Mouse (Mus musculus) right cerebral cortex, postnatal 36 days (tissue): ENCODE measurements around the gene Necab2.

Experiments used
- DNase-seq, 2 experiments: peaks; one replicate each; pipeline ENCODE4 v3.0.0; 2022; ENCODE audit warnings: low spot score in 2 of 2, mixed read lengths in 1 of 2

The Necab2 gene

DNA sequence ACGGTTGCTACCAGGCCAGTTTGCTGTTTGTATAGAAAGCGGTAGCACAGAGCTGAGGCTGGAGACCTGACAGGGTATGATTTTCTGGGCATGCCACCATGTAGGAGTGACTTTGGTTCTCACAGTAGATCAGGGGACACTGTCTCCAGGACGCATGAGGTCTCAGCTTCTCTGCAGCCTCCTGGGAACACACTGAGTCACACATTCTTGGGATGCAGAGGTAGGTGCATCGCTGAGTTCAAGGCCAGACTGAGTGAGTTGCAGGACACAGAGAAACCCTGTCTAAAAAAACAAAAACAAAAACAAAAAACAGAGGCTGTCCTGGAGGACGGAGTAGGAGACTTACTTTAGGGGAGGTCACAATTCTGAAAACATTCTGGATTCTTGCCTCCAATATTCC lies 6.4 kb downstream of the Necab2 start:
- no peak for DNase-seq

DNA sequence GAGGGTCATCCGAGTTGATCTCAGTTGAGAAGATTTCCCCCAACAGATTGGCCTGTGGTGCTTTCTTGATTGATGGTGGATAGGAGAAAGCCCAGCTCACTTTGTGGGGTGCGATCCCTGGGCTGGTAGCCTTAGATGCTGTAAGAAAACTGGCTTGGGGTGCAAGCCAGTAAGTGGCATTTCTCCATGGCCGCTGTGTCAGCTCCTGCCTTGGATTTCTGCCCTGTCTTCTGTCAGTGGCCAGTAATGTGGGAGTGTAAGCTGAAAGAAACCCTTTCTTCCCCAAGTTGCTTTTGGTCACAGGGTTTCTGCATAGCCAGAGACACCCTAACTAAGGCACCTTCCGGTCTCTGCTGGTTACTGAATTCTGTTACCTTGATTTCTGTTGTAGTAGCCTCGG lies 9.5 kb downstream of the Necab2 start:
- no peak for DNase-seq

DNA sequence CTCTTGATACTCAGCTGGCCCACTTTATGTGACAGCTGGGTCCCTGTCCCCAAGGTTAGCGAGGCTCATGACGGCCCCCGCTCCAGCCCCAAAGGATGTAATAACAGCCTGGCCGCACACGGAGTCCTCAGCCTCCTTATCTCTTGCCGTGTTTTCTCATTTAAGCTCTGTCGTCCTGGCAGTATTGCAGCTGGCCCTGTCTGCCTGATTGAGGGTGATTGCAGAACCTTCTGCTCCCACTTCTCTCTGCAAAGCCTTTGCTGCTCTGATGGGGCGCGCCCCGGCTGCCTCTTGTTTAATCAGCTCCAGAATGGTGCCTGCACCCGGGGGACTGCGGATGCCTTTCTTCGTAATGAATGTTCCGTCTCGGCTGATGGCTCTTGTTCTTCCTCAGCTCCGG lies 13.2 kb downstream of the Necab2 start:
- no peak for DNase-seq

DNA sequence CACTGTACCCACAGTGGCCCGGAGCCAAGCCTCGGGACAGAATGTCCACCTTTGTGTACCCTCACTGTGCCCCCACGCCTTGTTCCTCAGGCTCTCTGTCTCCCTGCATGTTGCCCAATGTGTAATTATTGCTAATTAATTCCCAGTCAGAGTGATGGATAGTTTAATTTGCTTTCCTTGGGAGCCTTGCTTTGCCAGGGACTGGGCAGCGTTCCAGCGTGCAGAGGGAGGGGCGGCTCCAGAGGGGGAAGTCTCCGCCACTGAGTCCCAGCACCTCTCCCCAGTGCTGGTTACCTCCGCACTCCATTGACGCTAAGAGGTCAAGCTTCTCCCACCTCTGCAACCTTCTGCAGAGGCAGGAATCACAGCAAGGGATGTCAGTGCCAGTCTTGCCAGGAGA lies 14.8 kb downstream of the Necab2 start:
- no peak for DNase-seq

DNA sequence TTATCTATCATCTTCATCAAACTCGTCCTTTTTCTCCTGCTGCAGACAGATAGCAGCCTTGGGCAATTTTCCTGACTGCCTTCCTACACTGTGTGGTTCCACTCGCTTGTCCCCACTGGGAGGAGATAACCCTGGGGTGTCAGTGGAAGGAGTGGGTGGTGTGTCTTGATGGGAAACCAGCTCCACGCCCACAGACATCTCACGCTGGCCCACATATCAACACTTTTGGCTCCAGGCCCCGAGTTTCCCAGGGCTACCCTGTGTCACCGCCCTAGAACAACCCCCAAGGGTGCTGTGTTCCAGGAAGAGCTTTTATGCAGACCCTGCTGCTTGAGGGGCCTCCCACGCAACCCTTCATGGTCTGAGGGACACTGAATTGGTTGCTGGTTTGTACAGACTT lies 17.2 kb downstream of the Necab2 start:
- DNase-seq = no peak

DNA sequence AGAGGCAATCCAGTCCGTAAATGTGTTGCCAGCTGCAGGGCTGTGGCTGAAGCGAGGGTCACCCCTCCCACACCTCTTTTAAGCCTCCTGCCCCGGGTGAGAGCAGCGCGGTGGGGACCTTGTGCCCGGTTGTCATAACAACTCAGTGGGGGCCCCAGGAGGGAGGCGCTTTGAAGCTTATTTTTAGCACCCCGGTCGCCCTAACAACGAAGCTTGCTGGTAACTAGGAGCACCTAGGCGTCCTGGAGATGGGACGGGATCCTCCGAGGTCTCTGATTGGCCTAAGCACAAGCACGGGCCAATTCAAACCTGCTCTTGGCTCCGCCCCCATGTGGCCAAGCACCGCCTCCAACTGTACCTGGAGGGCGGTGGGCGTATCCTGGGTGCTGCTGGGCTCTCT lies 19.6 kb downstream of the Necab2 start:
- DNase-seq = peak; percentile 51 to 58

DNA sequence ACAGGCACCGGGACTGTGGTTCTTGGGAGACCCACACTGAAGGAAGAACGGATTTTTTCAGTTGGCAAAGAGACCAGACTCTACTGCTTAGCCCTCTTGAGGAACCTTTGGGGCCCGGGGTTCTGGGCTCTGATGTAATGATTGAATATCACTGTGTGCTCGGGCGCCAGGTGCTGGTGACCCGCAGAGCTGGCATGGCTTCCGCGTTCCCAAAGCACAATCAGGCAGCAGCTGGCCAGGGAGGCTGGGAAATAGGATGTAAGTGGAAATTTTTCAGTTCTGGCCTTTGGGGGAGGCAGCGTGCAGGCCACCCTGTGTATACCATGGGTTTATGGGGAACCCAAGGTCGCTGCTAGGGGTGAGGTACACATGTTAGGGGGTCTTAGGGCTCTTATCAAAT lies 20.3 kb downstream of the Necab2 start:
- no peak for DNase-seq

DNA sequence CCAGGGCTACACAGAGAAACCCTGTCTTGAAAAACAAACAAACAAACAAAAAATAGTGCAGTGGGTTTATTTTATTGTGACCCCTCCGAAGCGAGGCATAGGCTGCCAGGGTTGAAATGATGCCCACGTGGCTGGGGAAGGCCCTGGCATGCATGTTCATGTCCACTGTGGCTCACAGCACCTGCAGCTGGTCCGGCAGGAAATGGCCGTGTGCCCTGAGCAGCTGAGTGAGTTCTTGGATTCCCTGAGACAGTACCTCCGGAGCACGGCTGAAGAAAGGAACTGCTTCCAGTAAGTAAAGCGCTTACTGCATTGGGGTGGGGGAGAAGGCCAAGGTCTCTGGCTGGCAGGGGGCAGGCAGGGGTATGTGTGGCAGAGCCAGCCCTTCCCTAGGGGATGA lies 21.6 kb downstream of the Necab2 start:
- DNase-seq = no peak

DNA sequence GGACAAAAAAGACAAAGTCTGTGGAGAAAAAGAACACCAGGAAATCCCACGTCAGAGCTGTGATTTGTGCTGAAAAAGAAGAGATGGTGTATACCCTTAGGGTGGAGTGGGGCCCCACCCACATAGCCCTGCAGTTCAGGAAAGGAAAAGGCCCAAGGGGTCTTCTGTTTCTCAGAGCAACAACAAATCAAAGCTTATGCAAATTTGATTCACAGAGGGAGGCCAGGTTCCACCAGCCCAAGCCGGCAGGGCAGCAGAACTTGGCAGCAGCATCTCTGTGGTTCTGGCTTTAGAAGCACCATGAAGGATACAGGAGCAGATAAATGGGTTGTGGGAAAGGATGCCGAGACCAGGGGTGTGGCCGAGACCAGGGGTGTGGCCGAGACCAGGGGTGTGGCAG lies 32.2 kb downstream of the Necab2 start:
- no peak for DNase-seq

DNA sequence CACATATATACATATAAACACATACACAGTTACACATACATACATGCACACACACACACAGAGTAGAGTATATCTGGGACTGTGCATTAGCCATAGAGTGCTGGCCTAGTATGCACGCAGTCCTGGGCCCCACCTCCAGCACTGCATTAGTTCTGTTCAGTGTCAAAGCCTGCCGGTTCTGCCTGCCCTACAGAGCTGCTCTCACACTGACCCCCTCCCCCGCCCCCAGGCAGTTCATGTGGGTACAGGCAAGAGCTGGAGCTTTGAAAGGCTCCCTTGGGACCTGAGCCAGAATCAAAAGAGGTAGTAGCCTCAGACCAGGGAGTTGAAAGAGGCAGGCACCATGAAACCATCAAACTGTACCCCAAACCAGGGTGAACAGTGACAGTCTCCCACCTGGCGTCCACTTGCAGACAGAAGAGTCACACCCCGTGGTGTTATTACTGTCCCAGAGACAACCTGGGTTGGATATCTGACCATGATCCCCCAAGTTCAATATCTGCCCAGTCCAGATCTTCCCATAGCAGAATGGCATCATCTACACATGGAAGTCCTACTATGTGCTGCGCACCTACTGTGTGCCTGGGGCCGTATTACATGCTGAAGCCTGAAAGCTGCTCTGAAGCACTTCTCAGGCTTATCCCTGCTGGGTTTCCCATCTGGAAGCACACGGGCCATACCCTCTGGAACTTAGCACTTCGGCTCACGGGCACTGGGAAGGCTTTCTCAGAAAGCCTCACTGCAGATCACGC lies 37.8 kb downstream of the Necab2 start:
- DNase-seq = no peak

DNA sequence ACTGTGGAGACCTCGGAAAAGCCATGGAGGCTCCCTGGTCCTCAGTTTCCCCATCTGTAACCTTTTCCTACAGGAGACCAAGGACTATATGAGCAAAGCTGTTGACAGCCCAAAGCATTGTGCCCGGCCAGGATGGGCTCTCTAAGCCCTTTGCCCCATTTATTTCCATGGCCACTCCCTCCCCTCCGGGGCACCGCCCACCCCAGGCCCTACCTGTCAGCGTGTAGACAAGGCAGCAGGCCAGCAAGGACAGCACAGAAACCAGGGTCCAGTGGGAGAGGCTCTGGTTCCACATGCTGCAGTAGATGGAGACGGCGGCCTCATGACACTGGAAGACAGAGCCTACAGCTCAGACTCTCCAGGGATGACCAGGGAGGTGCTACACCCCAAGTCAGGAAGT lies 40.6 kb downstream of the Necab2 start:
- no peak for DNase-seq

DNA sequence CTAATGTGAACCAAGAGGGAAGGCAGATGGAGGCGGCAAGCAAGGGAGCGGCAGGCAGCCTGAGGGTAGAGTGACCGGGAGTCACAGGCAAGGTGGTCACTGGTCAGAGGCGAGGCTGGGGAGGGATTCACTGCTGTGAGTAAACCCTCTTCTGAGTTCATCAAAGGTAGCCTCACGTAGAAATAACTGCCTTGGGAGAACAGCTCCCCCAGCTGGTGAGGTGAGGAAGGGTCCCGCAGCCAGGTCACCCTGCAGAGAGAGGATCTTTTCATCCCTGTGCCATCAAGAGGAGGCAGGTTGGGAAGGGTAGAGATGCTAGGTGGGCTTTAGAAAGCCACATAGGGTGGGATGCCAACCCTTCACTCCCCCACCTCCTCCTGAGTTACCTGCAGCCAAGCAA lies 50.3 kb downstream of the Necab2 start:
- DNase-seq = no peak

DNA sequence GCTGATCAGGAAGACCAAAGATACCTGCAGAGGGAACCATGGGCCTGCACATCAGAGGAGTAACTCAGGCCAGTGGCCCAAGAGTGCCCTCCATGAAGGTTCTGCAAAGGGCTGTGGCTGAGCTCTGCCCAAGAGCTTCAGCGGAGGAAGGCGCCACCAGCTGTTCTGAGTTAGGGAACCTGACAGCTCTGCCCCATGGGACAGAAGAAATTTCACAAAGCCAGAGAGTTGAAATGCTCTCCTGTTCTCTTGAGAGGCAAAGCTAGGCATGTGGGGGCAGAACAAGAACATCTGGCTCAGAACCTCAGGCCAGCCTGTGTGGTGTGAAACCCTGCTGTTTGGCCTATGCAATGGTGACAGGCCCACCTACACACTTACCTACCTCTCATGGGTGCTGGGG lies 53.3 kb downstream of the Necab2 start:
- no peak for DNase-seq

DNA sequence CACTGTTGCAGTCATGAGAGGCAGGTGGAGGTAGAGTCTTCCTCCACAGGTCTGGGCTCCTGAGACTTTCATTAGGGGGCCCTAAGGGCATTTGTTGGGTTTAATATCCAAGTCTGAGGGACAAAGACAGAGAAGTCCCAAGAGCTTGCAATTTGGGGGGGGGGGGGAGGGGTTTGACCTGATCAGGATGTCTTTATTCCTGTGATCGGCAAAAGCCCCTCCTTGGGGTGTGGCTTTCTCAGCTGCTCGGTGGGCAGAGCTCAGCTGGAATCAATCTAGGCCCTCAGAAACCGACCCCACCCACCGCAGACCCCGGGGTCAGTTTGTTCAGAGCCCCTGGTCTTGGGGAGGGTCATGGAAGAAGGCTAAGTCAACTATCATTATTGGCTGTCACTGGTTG lies 55.1 kb downstream of the Necab2 start, which contains the start of gene Slc38a8:
Slc38a8 (minus strand) TSS at position 101 of the 400 bp plus-strand sequence.
- no peak for DNase-seq

DNA sequence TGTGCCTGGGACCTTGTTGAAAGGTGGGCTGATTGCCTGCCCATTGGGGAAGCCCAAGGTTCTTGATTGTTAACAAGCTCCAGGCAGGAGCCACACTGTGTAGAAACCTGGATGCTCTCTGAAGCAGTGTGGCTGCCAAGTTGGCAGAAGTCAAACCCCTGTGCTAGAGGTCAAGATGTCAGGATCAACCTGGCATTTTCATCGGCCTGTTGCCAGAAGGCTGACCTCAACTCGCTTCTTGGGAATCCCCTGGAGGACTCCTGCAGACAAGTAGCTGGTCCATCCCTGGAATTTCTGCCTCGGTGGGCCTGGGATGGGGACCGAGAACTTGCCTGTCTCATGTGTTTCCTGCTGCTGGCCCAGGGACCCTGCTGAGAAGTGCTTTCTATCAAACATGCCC lies 55.6 kb downstream of the Necab2 start:
- DNase-seq = no peak

DNA sequence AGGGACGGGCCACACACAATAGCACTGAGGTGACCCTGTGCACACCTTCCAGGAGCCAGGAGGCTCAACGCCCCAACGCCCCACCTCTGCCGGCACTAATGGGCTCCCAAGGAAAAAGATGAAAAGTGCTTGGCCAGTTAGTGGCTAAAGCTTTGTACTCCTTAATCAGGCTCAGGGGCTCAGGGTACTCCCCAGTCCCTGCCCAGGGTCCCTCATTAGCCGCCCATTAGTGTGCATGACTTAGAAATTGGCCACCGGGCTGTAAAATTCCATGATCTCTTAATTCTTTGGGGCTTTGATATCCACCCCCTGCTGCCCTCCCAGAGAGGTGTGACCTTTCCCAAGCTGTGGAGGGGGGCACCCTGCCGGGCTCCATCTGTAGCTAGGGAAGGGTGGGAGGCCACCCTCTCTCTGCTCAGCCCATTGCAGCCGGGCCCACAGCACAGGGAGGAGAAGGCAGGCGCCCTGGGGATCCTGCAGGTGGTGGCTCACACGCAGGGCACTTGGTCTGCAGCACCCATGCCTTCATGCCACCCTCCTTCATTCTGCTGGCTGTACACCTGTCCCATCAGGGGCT lies 56.8 kb downstream of the Necab2 start:
- DNase-seq = no peak

DNA sequence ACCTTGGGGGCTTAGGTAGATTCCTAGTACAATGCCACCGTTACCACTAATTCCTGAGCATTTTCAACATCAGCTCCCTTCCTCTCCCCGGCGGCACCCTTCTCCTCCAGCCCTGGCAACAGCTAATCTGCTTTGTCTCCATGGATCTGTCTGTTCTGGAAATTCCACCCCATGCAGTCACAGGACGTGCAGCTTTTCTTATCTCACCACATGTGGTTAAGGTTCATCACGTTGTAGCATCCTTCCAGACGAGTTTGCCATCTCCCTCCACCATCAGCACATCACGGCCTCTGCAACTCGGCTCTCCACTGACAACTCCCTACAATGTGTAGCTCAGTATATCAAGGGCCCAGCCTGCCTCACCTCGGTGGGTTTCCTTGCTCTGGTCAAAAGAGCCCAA lies 59.0 kb downstream of the Necab2 start:
- DNase-seq = no peak

DNA sequence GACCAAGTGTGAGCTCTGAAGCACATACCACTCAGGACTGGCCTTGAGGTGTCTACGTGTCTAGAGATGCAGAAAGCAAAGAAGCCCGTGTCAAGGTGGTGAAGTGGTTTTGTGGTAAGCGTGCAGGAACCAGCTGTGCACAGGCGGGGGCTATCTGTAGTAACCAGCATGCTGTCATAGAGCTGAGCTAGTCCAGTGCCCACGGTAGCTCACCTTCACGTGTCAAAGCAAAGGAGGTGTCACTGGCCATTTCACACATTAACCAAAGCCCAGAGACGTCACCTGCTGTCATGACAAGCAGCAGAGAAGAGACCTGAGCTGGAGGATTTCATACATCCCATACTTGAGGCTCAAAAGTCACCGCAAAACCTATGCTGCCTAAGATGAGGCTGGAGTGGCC lies 59.6 kb downstream of the Necab2 start:
- no peak for DNase-seq

DNA sequence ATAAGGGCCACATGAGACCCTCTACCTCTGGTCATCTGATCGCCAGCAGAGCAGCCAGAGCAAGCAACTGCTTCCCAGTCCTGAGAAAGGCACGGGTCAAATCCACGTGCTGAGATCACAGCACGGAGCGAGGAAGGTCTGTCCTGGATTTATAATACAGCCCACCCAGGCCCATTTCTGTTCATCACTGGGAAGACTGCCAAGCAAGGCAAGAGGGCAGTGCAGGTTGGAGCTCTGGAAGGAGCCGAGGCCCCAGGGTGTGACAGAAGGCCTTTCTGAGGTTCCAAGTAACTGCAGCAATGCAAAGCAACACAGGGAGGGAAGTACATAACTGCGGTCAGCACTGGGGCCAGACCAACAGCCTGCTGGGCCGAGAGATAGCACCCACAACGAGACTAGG lies 64.0 kb downstream of the Necab2 start:
- no peak for DNase-seq

DNA sequence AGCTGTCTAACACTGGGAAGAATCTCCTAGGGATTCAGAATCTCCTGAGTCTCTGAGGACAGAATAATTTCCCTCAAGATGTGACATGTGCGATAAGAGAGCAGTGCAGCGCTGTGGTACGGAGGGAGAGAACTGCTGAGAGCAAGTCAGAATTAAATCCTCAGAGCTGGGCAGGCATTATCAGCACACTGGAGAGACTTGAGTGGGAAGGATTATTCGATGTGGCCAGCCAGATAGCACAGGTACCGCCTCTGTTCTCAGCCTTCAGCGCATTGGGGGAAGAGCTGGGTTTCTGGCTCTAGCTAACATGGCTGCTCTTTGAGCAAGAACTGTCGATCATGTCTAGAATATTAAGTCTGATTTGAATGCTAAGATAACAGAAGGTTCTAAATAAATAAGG lies 65.2 kb downstream of the Necab2 start:
- DNase-seq = no peak

DNA sequence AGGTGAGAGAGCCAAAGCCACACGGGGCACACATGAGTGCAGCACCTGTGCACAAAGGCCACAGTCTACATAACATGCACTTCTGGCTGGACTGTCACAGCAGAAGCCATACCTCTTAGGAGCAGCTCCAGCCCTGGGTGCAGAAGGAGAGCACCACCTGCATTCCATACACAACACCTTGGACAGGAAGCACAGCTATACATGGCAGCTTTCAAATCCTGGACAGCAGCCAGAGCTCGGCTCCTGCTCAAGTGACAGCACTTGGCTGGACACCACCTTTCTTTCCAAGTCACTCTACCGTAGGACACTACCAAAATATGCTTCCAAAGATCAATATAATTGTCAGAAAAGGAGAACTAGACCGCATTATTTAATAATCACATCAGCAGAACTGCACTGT lies 66.9 kb downstream of the Necab2 start:
- DNase-seq = no peak

DNA sequence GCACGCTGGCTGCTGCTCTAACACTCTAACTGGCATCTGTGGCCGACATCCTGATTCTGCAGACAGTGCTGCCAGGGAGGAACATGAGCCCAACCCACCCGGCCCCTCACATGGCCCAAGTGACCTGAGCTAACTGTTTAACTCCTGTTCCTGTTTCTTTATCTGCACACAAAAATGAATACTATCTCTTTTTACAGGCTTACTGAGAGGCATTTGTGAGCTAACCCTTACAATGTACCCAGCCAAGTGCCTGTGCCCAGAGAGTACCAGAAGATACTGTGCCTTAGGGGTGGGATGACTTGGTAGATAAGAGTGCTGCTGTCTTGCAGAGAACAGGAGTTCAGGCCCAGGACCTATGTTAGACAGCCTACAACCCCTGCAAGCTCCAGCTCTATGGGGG lies 68.4 kb downstream of the Necab2 start:
- DNase-seq = no peak

DNA sequence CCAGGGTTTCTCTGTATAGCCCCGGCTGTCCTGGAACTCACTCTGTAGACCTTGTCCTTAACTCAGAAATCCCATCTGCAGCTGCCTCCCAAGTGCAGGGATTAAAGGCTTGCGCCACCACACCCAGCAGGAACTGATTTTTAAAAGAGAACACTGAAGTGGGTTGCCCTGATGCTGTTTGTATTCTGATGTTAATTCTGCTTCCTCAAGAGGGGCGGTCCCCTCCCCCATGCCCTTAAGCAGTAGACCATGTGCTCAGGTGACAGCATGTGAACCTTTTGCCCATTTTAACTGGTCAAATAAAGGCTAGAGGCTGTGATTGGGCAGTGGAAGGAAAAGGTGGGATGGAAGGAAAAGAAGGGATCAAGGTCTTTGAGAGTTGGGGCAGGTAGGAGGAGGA lies 69.2 kb downstream of the Necab2 start:
- no peak for DNase-seq

DNA sequence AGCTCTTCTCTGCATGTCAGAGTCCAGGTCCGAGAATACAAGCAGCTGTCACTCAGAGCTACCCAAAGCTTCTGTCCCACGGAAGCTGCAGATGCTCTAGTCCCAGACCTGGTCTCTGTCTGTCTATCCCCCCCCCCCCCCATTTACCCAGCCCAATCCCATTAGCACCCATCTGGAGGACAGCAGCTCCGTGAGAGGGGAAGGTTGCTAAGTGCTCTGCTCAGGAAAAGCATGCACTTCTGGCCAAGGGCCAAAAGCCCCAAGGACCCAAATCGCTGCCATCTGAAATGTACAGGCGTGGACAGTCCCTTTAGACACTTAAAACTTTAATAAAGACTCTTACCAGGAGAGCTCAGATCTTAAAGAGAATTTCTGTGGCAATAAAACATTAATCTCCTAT lies 70.2 kb downstream of the Necab2 start:
- DNase-seq = no peak
